Mouse (Mus musculus) liver, adult 2 months (tissue): ENCODE measurements around the gene Iqcn.

Experiments
- CTCF ChIP-seq: fragments of 200-500 bp; IDR thresholded peaks from 2 replicates; pipeline ENCODE4 v1.5.1; 2011; ENCODE audit warnings: low read depth, low read length, control low read depth
- POLR2A ChIP-seq: fragments of 200-500 bp; IDR thresholded peaks from 2 replicates; pipeline ENCODE4 v1.6.1; 2011; ENCODE audit warnings: low read length, control low read depth; ENCODE audit not compliant: insufficient read depth; ENCODE audit errors: extremely low read depth

DNA sequence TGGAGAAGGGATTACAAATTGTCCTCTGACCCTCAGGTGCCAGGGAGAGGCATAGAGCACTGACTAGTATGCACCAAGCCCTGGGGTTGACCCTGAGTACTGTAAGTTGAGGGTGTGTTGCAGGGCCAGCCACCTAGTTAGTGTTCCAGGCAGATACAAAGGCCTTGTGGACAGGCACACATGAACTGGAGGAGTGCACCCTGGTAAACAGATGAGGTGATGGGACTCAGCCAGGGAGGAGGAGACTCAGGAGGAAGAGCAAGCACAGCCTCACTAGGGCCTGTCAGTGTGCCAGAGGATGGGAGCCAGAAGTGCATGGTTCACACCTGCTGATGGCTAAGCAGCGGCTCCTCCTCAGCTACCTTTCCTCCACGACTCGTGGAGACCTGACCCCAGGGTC, 23.2 kb upstream of the Iqcn start:
- TF ChIP-seq CTCF (no peak), POLR2A (no peak)
